Mouse (Mus musculus) neural tube, embryonic 12.5 days (tissue): ENCODE results near the gene Bnc1. TPM values are rescaled to one million over a fixed set of nuclear protein-coding genes. Genes with fewer than 3 reads are reported as not detected.

Source experiments
- ATAC-seq: fragments of 200-750 bp; cut with Nextera tagmentation; 2 replicates; pipeline ENCODE4 v1.8.0; 2017; ENCODE audit warnings: low read depth, mild to moderate bottlenecking, moderate TSS enrichment, moderate library complexity; ENCODE audit not compliant: low FRiP score
- H3K27ac ChIP-seq: fragments of 300-500 bp; sonication (generic); 2 replicates; pipeline ENCODE4 v1.5.1; 2016
- H3K27me3 ChIP-seq: fragments of 300-500 bp; sonication (generic); replicated peaks from 2 replicates; pipeline ENCODE4 v1.6.1; 2016; ENCODE audit warnings: mild to moderate bottlenecking
- H3K36me3 ChIP-seq: fragments of 300-500 bp; sonication (generic); 2 replicates; pipeline ENCODE4 v1.6.1; 2016; ENCODE audit warnings: mild to moderate bottlenecking
- H3K4me1 ChIP-seq: fragments of 300-500 bp; sonication (generic); 2 replicates; pipeline ENCODE4 v1.6.1; 2016
- H3K4me2 ChIP-seq: fragments of 300-500 bp; sonication (generic); replicated peaks from 2 replicates; pipeline ENCODE4 v1.6.1; 2016; ENCODE audit warnings: mild to moderate bottlenecking
- H3K4me3 ChIP-seq: fragments of 300-500 bp; sonication (generic); 2 replicates; pipeline ENCODE4 v1.5.1; 2016
- H3K9ac ChIP-seq: fragments of 300-500 bp; sonication (generic); 2 replicates; pipeline ENCODE4 v1.6.1; 2016; ENCODE audit warnings: mild to moderate bottlenecking
- H3K9me3 ChIP-seq: fragments of 300-500 bp; sonication (generic); 2 replicates; pipeline ENCODE4 v1.6.1; 2016; ENCODE audit warnings: mild to moderate bottlenecking
- WGBS: fragments of 180-500 bp; shearing (Covaris S2); methylation state at CpG from one replicate; pipeline ENCODE4 v1.1.7; 2016; 5-methylcytosine and 5-hydroxymethylcytosine counted together
- polyA plus RNA-seq: library from polyadenylated mRNA; unstranded; fragments of >200 nt; fragmentation: Nextera tagmentation; extraction: Ambion mirVana; gene quantifications from 2 replicates; pipeline ENCODE4 v1.2.1, GENCODE M21; 2016

Gene Bnc1
- polyA plus RNA-seq: 1.4 and 2.4 TPM in 2 replicates

- Histone ChIP-seq H3K4me1 (peaks cover 16% of the 10 kb centered on the region), H3K4me2 (peak within 1 kb of the TSS; percentile 95), H3K4me3 (peak within 1 kb of the TSS; percentile 55), H3K9me3 (no peaks in the 10 kb centered on the region), H3K27ac (no peak within 1 kb of the TSS), H3K36me3 (no peaks in the 10 kb centered on the region), H3K27me3 (peaks cover 82% of the 10 kb centered on the region), H3K9ac (peak within 1 kb of the TSS; percentile 57)
- WGBS: under 1% methylated on average over 103 of the region's 105 CpGs
- peak; percentile 74 for ATAC-seq
These were observed at the start of gene Bnc1 for GRCm38 (mm10) chr7:81992131-81993061. Gene Bnc1 (minus strand): TSS chr7:81992292.

GRCm38 (mm10) chr7:82033347-82033746 is 41.3 kb upstream of the Bnc1 start:
- no peak for ATAC-seq
- no peaks in the 10 kb centered on the region for H3K27me3 ChIP-seq
- H3K36me3 ChIP-seq: no peaks in the 10 kb centered on the region
- H3K9me3 ChIP-seq: no peaks in the 10 kb centered on the region
- H3K4me2 ChIP-seq: no peak overlapping the region
- no peak overlapping the region for H3K4me3 ChIP-seq
- H3K4me1 ChIP-seq: no peaks in the 10 kb centered on the region
- WGBS: 67% methylated on average over 1 of the region's 1 CpGs
- H3K9ac ChIP-seq: no peak overlapping the region
- no peak overlapping the region for H3K27ac ChIP-seq

GRCm38 (mm10) chr7:82029666-82030065 is 37.6 kb upstream of the Bnc1 start:
- Histone ChIP-seq H3K4me3 (no peak overlapping the region), H3K9ac (no peak overlapping the region), H3K36me3 (no peaks in the 10 kb centered on the region), H3K9me3 (no peaks in the 10 kb centered on the region), H3K4me1 (no peaks in the 10 kb centered on the region), H3K4me2 (no peak overlapping the region), H3K27me3 (no peaks in the 10 kb centered on the region), H3K27ac (no peak overlapping the region)
- 75% methylated on average over 9 of the region's 9 CpGs for WGBS
- no peak for ATAC-seq

GRCm38 (mm10) chr7:82025802-82026201 is 33.7 kb upstream of the Bnc1 start:
- Histone ChIP-seq H3K9ac (no peak overlapping the region), H3K9me3 (no peaks in the 10 kb centered on the region), H3K4me1 (no peaks in the 10 kb centered on the region), H3K27ac (no peak overlapping the region), H3K36me3 (no peaks in the 10 kb centered on the region), H3K4me2 (no peak overlapping the region), H3K4me3 (no peak overlapping the region), H3K27me3 (no peaks in the 10 kb centered on the region)
- WGBS: 50% methylated on average over 2 of the region's 2 CpGs
- ATAC-seq: no peak

GRCm38 (mm10) chr7:82023676-82024075 is 31.6 kb upstream of the Bnc1 start:
- WGBS: 84% methylated on average over 2 of the region's 2 CpGs
- H3K27ac ChIP-seq: no peak overlapping the region
- no peak for ATAC-seq

GRCm38 (mm10) chr7:82022404-82022803 is 30.3 kb upstream of the Bnc1 start:
- Histone ChIP-seq H3K9ac (no peak overlapping the region), H3K9me3 (no peaks in the 10 kb centered on the region), H3K4me3 (no peak overlapping the region), H3K4me2 (no peak overlapping the region), H3K27ac (no peak overlapping the region), H3K36me3 (no peaks in the 10 kb centered on the region), H3K27me3 (no peaks in the 10 kb centered on the region), H3K4me1 (no peaks in the 10 kb centered on the region)
- no peak for ATAC-seq
- WGBS: 88% methylated on average over 1 of the region's 1 CpGs

More at GRCm38 (mm10) chr7:82023676-82024075, 31.6 kb upstream of the Bnc1 start:
- H3K4me1 ChIP-seq: no peaks in the 10 kb centered on the region
- H3K9me3 ChIP-seq: no peaks in the 10 kb centered on the region
- H3K27me3 ChIP-seq: no peaks in the 10 kb centered on the region
- no peak overlapping the region for H3K9ac ChIP-seq
- H3K4me2 ChIP-seq: no peak overlapping the region
- no peak overlapping the region for H3K4me3 ChIP-seq
- H3K36me3 ChIP-seq: no peaks in the 10 kb centered on the region

- WGBS: 86% methylated on average over 2 of the region's 2 CpGs
- no peak for ATAC-seq
- H3K4me1 ChIP-seq: no peaks in the 10 kb centered on the region
These were observed 25.9 kb upstream of the Bnc1 start for GRCm38 (mm10) chr7:82018031-82018430.

GRCm38 (mm10) chr7:82016751-82017710 is 24.9 kb upstream of the Bnc1 start:
- no peak for ATAC-seq
- Histone ChIP-seq H3K4me1 (no peaks in the 10 kb centered on the region), H3K36me3 (no peaks in the 10 kb centered on the region), H3K4me2 (peak overlapping the region; percentile 40), H3K9me3 (no peaks in the 10 kb centered on the region), H3K27ac (no peak overlapping the region), H3K4me3 (no peak overlapping the region), H3K9ac (no peak overlapping the region), H3K27me3 (0 out of 2 replicates have a peak, but pooled peaks cover 3% of the 10 kb centered on the region)
- 8% methylated on average over 25 of the region's 25 CpGs for WGBS

More at GRCm38 (mm10) chr7:82018031-82018430, 25.9 kb upstream of the Bnc1 start:
- no peaks in the 10 kb centered on the region for H3K36me3 ChIP-seq
- no peak overlapping the region for H3K9ac ChIP-seq
- H3K27me3 ChIP-seq: 0 out of 2 replicates have a peak, but pooled peaks cover 3% of the 10 kb centered on the region
- no peak overlapping the region for H3K4me3 ChIP-seq
- H3K9me3 ChIP-seq: no peaks in the 10 kb centered on the region
- H3K27ac ChIP-seq: no peak overlapping the region
- H3K4me2 ChIP-seq: no peak overlapping the region

- H3K27me3 ChIP-seq: 0 out of 2 replicates have a peak, but pooled peaks cover 3% of the 10 kb centered on the region
- WGBS: 4% methylated on average over 13 of the region's 13 CpGs
- H3K9me3 ChIP-seq: no peaks in the 10 kb centered on the region
- H3K4me1 ChIP-seq: no peaks in the 10 kb centered on the region
- no peak for ATAC-seq
- H3K4me3 ChIP-seq: no peak overlapping the region
- no peak overlapping the region for H3K27ac ChIP-seq
- 0 out of 2 replicates have a peak overlapping the region, but pooled peaks have one; percentile 16 for H3K4me2 ChIP-seq
- H3K9ac ChIP-seq: no peak overlapping the region
- H3K36me3 ChIP-seq: no peaks in the 10 kb centered on the region
These were observed 20.4 kb upstream of the Bnc1 start for GRCm38 (mm10) chr7:82012472-82012871.

GRCm38 (mm10) chr7:82011534-82012401 is 19.7 kb upstream of the Bnc1 start:
- WGBS: 53% methylated on average over 19 of the region's 19 CpGs
- ATAC-seq: no peak
- Histone ChIP-seq H3K4me1 (no peaks in the 10 kb centered on the region), H3K4me2 (no peak overlapping the region), H3K36me3 (no peaks in the 10 kb centered on the region), H3K4me3 (no peak overlapping the region), H3K27ac (no peak overlapping the region), H3K27me3 (0 out of 2 replicates have a peak, but pooled peaks cover 3% of the 10 kb centered on the region), H3K9me3 (no peaks in the 10 kb centered on the region), H3K9ac (no peak overlapping the region)

- H3K4me3 ChIP-seq: no peak overlapping the region
- no peak for ATAC-seq
- no peaks in the 10 kb centered on the region for H3K9me3 ChIP-seq
- no peaks in the 10 kb centered on the region for H3K36me3 ChIP-seq
- no peak overlapping the region for H3K27ac ChIP-seq
- no peak overlapping the region for H3K4me2 ChIP-seq
- H3K9ac ChIP-seq: no peak overlapping the region
- 72% methylated on average over 2 of the region's 2 CpGs for WGBS
- no peaks in the 10 kb centered on the region for H3K27me3 ChIP-seq
- no peaks in the 10 kb centered on the region for H3K4me1 ChIP-seq
These were observed 15.1 kb upstream of the Bnc1 start for GRCm38 (mm10) chr7:82007151-82007550.
